Mouse (Mus musculus) adipocyte (in vitro differentiated cells): Measurements from ENCODE around the gene Npas2.
A peak's percentile ranks its signal among the peaks of the same experiment; 100 is the strongest.

Experiments used
- DNase-seq: peaks from one replicate; pipeline ENCODE4 v3.0.0-alpha.2; 2016; ENCODE audit warnings: low spot score

The Npas2 gene

GRCm38 (mm10) chr1:39192997-39193861 lies at the start of gene Npas2:
TSS of gene Npas2 (plus strand) at chr1:39193731.
- DNase-seq: no peak

GRCm38 (mm10) chr1:39156778-39157177 lies 36.8 kb upstream of the Npas2 start:
- DNase-seq: no peak

GRCm38 (mm10) chr1:39160167-39160566 lies 33.4 kb upstream of the Npas2 start:
- DNase-seq: no peak

GRCm38 (mm10) chr1:39163077-39163476 lies 30.5 kb upstream of the Npas2 start:
- DNase-seq: no peak

GRCm38 (mm10) chr1:39176690-39177089 lies 16.8 kb upstream of the Npas2 start:
- DNase-seq: no peak

- DNase-seq: no peak
Measured at GRCm38 (mm10) chr1:39177211-39177610, 16.3 kb upstream of the Npas2 start.

- DNase-seq: no peak
Measured at GRCm38 (mm10) chr1:39179806-39180205, 13.7 kb upstream of the Npas2 start.

GRCm38 (mm10) chr1:39180517-39180916 lies 13.0 kb upstream of the Npas2 start:
- DNase-seq: no peak

GRCm38 (mm10) chr1:39181901-39182300 lies 11.6 kb upstream of the Npas2 start:
- no peak for DNase-seq

GRCm38 (mm10) chr1:39185833-39186232 lies 7.7 kb upstream of the Npas2 start:
- no peak for DNase-seq

- peak; percentile 34 for DNase-seq
Measured at GRCm38 (mm10) chr1:39186711-39187437, 6.7 kb upstream of the Npas2 start.

GRCm38 (mm10) chr1:39191122-39191521 lies 2.4 kb upstream of the Npas2 start:
- DNase-seq: peak; percentile 23

GRCm38 (mm10) chr1:39192460-39192996 lies 1.0 kb upstream of the Npas2 start:
- DNase-seq: peak; percentile 18

- DNase-seq: no peak
Measured at GRCm38 (mm10) chr1:39193862-39194675, 538 bp downstream of the Npas2 start.

GRCm38 (mm10) chr1:39194959-39195358 lies 1.4 kb downstream of the Npas2 start:
- no peak for DNase-seq

- no peak for DNase-seq
Measured at GRCm38 (mm10) chr1:39196126-39196525, 2.6 kb downstream of the Npas2 start.

- DNase-seq: peak; percentile 6
Measured at GRCm38 (mm10) chr1:39196676-39197375, 3.3 kb downstream of the Npas2 start.

- DNase-seq: no peak
Measured at GRCm38 (mm10) chr1:39205021-39205420, 11.5 kb downstream of the Npas2 start.

GRCm38 (mm10) chr1:39205697-39206096 lies 12.2 kb downstream of the Npas2 start:
- no peak for DNase-seq

- DNase-seq: peak; percentile 9
Measured at GRCm38 (mm10) chr1:39206942-39207341, 13.4 kb downstream of the Npas2 start.

GRCm38 (mm10) chr1:39210928-39211327 lies 17.4 kb downstream of the Npas2 start:
- no peak for DNase-seq
